Mouse (Mus musculus): ENCODE measurements around the gene Tmem201. TPM values are rescaled to one million over a fixed set of nuclear protein-coding genes. Genes with fewer than 3 reads are reported as not detected.
A peak's percentile ranks its signal among the peaks of the same experiment; 100 is the strongest.

The Tmem201 gene
- total RNA-seq, 2 experiments from 2014 or later = 69.7 to 78.3 TPM

GRCm38 (mm10) chr4:149701426-149702209, 36.2 kb downstream of the Tmem201 start:
- Histone ChIP-seq H3K4me3 (no peak overlapping the region), H3K27ac (peak overlapping the region; percentile 46)
- DNase-seq (ENCODE audit: low spot score in 2 of 2) = no peak
- TF ChIP-seq CTCF (conservative IDR thresholded peaks at IDR 0.05) = no peak

- no peak for DNase-seq (ENCODE audit: low spot score in 2 of 2)
- H3K4me3 ChIP-seq = no peak overlapping the region
- TF ChIP-seq CTCF (conservative IDR thresholded peaks at IDR 0.05) = no peak
- H3K27ac ChIP-seq = no peak overlapping the region
These were observed 37.9 kb downstream of the Tmem201 start for GRCm38 (mm10) chr4:149699953-149700352.

GRCm38 (mm10) chr4:149698197-149698821, 39.5 kb downstream of the Tmem201 start:
- peak; percentile 80 for TF ChIP-seq CTCF (conservative IDR thresholded peaks at IDR 0.05)
- Histone ChIP-seq H3K4me3 (peak overlapping the region; percentile 46), H3K27ac (peak overlapping the region; percentile 21; the same call in 1 of the 2 replicates)
- DNase-seq (ENCODE audit: low spot score in 2 of 2) = peak in 1 of 2 experiments; percentile 29

DNA sequence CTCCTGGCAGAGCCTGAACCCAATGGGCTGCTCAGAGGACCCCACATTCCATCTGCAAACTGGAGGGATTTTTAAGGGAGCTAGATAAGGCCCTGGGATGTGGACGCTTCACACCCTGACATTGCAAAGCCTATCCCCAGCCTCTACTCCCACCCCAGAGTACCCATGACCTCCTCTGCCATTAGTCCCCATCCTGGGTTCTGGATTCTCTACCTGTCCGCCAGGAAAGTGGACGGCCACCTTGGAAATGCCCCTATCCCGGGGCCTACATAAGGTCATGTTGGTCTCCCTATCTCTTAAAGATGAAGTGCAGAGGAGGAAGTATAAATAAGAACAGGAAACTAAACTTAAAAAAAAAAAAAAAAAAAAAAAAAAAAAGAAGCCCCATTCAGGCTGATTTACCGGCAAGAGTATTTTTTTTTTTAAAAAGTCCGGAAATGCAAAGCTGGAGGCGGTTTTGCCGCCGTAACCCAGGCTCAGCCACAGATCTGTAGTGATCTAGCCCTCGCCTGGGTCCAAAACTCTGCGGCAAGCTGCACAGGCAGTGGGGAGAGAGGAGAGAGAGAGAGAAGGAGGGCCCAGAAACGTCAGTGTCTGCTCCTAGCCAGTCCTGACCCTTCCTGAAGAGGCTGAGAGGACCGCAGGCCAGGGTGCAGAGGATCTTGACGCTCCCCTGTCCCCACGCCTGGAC, 40.2 kb downstream of the Tmem201 start:
- peak overlapping the region; percentile 46; the same call in 1 of the 2 replicates for H3K4me3 ChIP-seq
- no peak for DNase-seq (ENCODE audit: low spot score in 2 of 2)
- no peak for TF ChIP-seq CTCF (conservative IDR thresholded peaks at IDR 0.05)
- peak overlapping the region; percentile 21; the same call in 1 of the 2 replicates for H3K27ac ChIP-seq

GRCm38 (mm10) chr4:149696189-149696971, 41.5 kb downstream of the Tmem201 start:
- H3K27ac ChIP-seq = 0 out of 2 replicates have a peak overlapping the region, but pooled peaks have one; percentile 10

DNA sequence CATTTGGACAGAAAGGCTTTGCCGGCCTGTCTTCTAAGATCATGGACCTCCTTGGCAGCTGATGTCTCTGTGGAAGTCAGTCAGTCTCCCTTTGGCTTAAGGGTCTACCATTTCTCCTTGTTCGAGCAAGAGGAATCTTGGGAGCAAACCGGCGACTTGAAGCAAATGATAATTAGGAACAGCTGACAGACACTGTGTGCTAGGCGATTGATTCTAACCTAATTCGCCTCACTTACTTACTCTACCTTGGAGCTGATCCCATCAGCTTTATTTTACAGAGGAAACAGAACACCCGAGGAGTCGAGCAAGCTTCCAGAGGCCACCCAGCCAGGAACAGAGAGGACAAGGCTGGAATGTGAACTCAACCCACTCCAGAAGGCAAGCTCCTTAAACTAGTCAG, 46.5 kb downstream of the Tmem201 start:
- no peak for TF ChIP-seq CTCF (conservative IDR thresholded peaks at IDR 0.05)
- no peak overlapping the region for H3K4me3 ChIP-seq
- H3K27ac ChIP-seq = no peak overlapping the region
- DNase-seq (ENCODE audit: low spot score in 2 of 2) = no peak

More at GRCm38 (mm10) chr4:149696189-149696971, 41.5 kb downstream of the Tmem201 start:
- TF ChIP-seq CTCF (conservative IDR thresholded peaks at IDR 0.05) = peak; percentile 59
- DNase-seq (ENCODE audit: low spot score in 2 of 2) = no peak
- H3K4me3 ChIP-seq = no peak overlapping the region

DNA sequence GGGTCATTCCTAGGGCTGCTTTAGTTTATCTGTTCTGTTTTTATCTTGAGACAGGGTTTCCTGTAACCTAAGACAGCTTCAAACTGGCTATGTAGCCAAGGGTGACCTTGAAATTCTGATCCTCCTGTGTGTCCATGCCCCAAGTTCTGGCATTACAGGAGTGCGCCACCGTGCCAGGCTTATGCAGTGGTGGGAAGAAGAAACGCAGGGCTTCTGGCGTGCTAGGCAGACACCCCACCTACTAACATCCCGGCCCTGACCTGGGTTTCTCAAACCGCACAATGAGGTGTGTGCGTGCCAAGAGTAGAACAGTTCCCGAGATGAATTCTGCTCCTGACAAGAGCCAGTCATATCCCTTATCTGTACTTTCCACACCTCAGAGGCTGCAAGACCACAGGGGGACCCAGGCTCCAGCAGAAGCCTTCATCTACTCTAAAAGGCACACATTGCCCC, 47.0 kb downstream of the Tmem201 start:
- no peak for TF ChIP-seq CTCF (conservative IDR thresholded peaks at IDR 0.05)
- DNase-seq (ENCODE audit: low spot score in 2 of 2) = no peak
- Histone ChIP-seq H3K4me3 (no peak overlapping the region), H3K27ac (no peak overlapping the region)

DNA sequence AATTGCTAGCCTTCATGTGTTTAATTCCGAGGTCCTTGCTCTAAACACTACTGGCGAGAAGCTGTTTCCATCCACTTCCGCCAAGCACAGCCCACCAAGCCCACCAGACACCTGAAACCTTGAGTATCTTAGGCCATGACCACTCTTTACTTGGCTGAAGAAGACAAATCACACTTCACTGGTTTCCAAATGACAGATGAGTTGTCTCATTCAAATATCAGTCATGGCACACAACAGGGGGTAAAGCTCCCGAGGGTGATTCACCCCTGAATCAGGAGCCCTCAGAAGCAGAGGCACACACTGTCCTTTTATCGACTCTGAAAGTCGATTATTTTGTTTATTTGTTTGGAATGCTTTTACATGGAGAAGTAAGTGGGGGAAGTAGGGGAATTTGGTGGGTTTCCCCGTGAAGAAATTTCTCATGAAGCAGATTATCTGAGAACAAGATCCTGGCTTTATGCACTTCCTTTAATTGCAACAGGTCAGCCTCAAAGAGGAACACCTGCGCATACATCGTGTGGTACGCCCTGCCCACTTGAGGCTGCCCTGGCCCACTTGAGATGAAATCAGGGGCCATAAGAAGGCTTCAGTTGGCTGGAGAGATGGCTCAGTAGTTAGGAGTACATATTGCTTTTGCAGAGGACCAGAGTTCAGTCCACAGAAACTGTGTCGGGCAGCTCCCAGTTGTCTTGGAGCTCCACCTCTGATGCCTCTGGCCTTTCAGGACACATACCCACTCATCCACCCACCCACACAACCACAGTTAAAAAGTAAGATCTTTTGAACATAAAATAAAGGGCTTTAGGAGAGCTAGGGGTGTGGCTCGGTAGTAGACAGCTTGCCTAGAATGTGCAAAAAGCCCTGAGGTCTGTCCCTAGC, 47.8 kb downstream of the Tmem201 start:
- H3K27ac ChIP-seq = no peak overlapping the region
- DNase-seq (ENCODE audit: low spot score in 2 of 2) = no peak
- no peak overlapping the region for H3K4me3 ChIP-seq
- TF ChIP-seq CTCF (conservative IDR thresholded peaks at IDR 0.05) = no peak

DNA sequence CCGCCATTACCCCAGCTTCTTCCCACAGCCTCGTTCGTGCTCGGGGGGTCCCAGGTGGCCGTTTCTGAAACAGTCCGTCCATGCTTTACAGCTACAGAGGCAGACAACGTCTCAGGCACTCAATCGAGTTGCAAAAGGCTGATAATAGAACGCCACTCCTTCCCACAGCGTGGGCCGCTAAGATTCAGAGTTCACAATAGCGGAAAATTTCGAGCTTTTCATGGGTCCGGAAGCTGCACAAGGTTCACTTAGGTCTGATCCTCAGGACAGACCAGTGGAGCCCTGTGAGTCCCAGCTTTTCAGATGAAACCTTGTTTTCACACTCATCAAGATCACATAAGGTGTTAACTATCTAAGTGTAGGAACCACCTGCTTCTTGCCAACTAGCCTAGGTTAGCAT, 49.0 kb downstream of the Tmem201 start:
- TF ChIP-seq CTCF (conservative IDR thresholded peaks at IDR 0.05) = no peak
- no peak for DNase-seq (ENCODE audit: low spot score in 2 of 2)
- H3K4me3 ChIP-seq = no peak overlapping the region
- no peak overlapping the region for H3K27ac ChIP-seq

GRCm38 (mm10) chr4:149684841-149685623, 52.8 kb downstream of the Tmem201 start:
- no peak overlapping the region for H3K4me3 ChIP-seq
- H3K27ac ChIP-seq = no peak overlapping the region
- no peak for TF ChIP-seq CTCF (conservative IDR thresholded peaks at IDR 0.05)
- DNase-seq (ENCODE audit: low spot score in 2 of 2) = no peak

GRCm38 (mm10) chr4:149683875-149684274, 54.0 kb downstream of the Tmem201 start:
- no peak overlapping the region for H3K27ac ChIP-seq
- no peak for TF ChIP-seq CTCF (conservative IDR thresholded peaks at IDR 0.05)
- no peak overlapping the region for H3K4me3 ChIP-seq
- no peak for DNase-seq (ENCODE audit: low spot score in 2 of 2)

All from layer of hippocampus, adult 2 months (tissue).